9 mouse cellular contexts compared by ENCODE assay signal in genomic region chr17:32027666-32028065, GRCm38 (mm10). TPM values are rescaled to one million over a fixed set of nuclear protein-coding genes. Genes with fewer than 3 reads are reported as not detected.
DNase-seq lines count a peak whose midpoint lies in the region; ATAC-seq and TF ChIP-seq lines count a peak whose summit lies in the region.
"Had no signal": no experiment of that assay in that cellular context is flagged by ENCODE, and none has a peak within 500 bp of the region (broad histone marks: within the 10 kb centered on the region; RNA-seq: fewer than 3 reads in every experiment).

No protein-coding gene starts in this region.

- no peaks in the 10 kb centered on the region for H3K27me3 ChIP-seq in kidney, adult 2 months (replicated peaks; ENCODE audit: control insufficient read depth, insufficient read depth, low read length)
- no peaks in the 10 kb centered on the region for H3K27me3 ChIP-seq in C2C12 (ENCODE audit: control insufficient read depth, insufficient read depth, insufficient read length)
- H3K27me3 ChIP-seq: liver, embryonic 13.5 days had no signal

- H3K27ac ChIP-seq in kidney, adult 2 months (ENCODE audit: insufficient read depth, low read depth, low read length): no peak overlapping the region
- H3K27ac ChIP-seq: liver, embryonic 13.5 days had no signal

- H3K4me1 ChIP-seq in kidney, adult 2 months (ENCODE audit: control insufficient read depth, insufficient read depth, low read length): peaks cover 19% of the 10 kb centered on the region

- no peaks in the 10 kb centered on the region for H3K36me3 ChIP-seq in kidney, adult 2 months (ENCODE audit: control insufficient read depth, insufficient read depth, low read length)
- H3K36me3 ChIP-seq in C2C12 (ENCODE audit: control insufficient read depth, insufficient read depth): no peaks in the 10 kb centered on the region
- H3K36me3 ChIP-seq: liver, embryonic 13.5 days had no signal

- DNase-seq in kidney, adult 2 months: peak; percentile 65
- no peak for DNase-seq in kidney, adult 11 months
- DNase-seq in MN1 (ENCODE audit: low spot score): peak; percentile 76
- DNase-seq in telencephalon, adult 2 months (ENCODE audit: low read depth, low spot score): peak; percentile 68
- DNase-seq in gastrocnemius, postnatal 25 days: no peak
- no peak for DNase-seq in layer of hippocampus, postnatal 36 days
- DNase-seq: liver, embryonic 13.5 days had no signal

- no peaks in the 10 kb centered on the region for H3K79me3 ChIP-seq in C2C12 (ENCODE audit: low read depth)

- no peak for TF ChIP-seq POLR2A in kidney, adult 2 months (IDR thresholded peaks at IDR 0.05; ENCODE audit: low read depth, low read length)

- H3K4me3 ChIP-seq in kidney, adult 2 months (ENCODE audit: insufficient read depth, low read depth, low read length): no peak overlapping the region
- no peak overlapping the region for H3K4me3 ChIP-seq in C2C12 (ENCODE audit: insufficient read depth, poor library complexity, severe bottlenecking)
- H3K4me3 ChIP-seq: liver, embryonic 13.5 days had no signal

- H3ac ChIP-seq in C2C12 (ENCODE audit: control insufficient read depth, insufficient read length, low read depth): no peak overlapping the region

- WGBS in kidney, adult 2 months: 35% methylated on average over 3 of the region's 3 CpGs

- 0 out of 2 replicates have a peak, but pooled peaks have one; percentile 17 for TF ChIP-seq CTCF in kidney, adult 2 months (conservative IDR thresholded peaks at IDR 0.05; ENCODE audit: insufficient read depth, insufficient read length, low read depth, low read length)
- TF ChIP-seq CTCF in C2C12 (IDR thresholded peaks at IDR 0.05; ENCODE audit: control insufficient read depth, insufficient read depth, insufficient read length): no peak

- peak; percentile 40 to 70; a peak in 3 of 4 replicates for ATAC-seq in hematopoietic stem cell, adult 5-6 weeks (replicated peaks in 1 of 2; ENCODE audit: insufficient read depth in 1 of 2, low FRiP score in 2 of 2, low TSS enrichment in 1 of 2, low read depth in 1 of 2, poor library complexity in 2 of 2, severe bottlenecking in 2 of 2)

- no peaks in the 10 kb centered on the region for H3K79me2 ChIP-seq in C2C12 (ENCODE audit: control insufficient read depth, insufficient read depth)

TF ChIP-seq in C2C12, 6 proteins besides CTCF, POLR2A, EP300 and RAD21:
- TF ChIP-seq USF1 (IDR thresholded peaks at IDR 0.05; ENCODE audit: low read depth) (peak; percentile 94), MYOD1 (IDR thresholded peaks at IDR 0.05; ENCODE audit: control insufficient read depth, insufficient read length, low read depth) (no peak)

RNA-seq across cellular contexts. Expression of gene Rrp1b, which starts 8.2 kb away (rescaled TPM):
- polyA plus RNA-seq in kidney, adult 2 months (2012; rRNA removed): 4.7 and 5.8 TPM in 2 replicates
- 21.0 TPM for polyA plus RNA-seq in C2C12 (2012; fragmentation: generic; extraction: Trizol)
- total RNA-seq in hematopoietic stem cell, adult 5-6 weeks (2017): 42.5 and 54.7 TPM in 2 replicates
- 1 to 10 TPM; 6.9 to 8.2 TPM for total RNA-seq in gastrocnemius, postnatal 25 days (2021)
- total RNA-seq in layer of hippocampus, postnatal 36 days (2021): 10 to 100 TPM; 17.4 to 19.0 TPM

RNA-seq across cellular contexts. Expression of gene Hsf2bp, which starts 8.5 kb away (rescaled TPM):
- 5.1 and 5.9 TPM in 2 replicates for polyA plus RNA-seq in kidney, adult 2 months (2012; rRNA removed)
- polyA plus RNA-seq in C2C12 (2012; fragmentation: generic; extraction: Trizol): 1.1 TPM
- total RNA-seq in hematopoietic stem cell, adult 5-6 weeks (2017): 0.79 and 1.3 TPM in 2 replicates
- under 1 TPM; 0.92 to 0.99 TPM for total RNA-seq in gastrocnemius, postnatal 25 days (2021)
- 1 to 10 TPM in 1 of 2 experiments, under 1 TPM in 1; 0.43 to 1.3 TPM for total RNA-seq in layer of hippocampus, postnatal 36 days (2021)

Comparison
In these comparisons a context has a peak if more than half of its experiments do, and no peak if none do; other contexts are left out.
1. DNase-seq: peak in kidney, adult 2 months (single experiment), MN1 (single experiment) and telencephalon, adult 2 months (single experiment); none in kidney, adult 11 months (single experiment), gastrocnemius, postnatal 25 days (single experiment) and layer of hippocampus, postnatal 36 days (0 of 2).